Mouse (Mus musculus) CH12.LX (cell line): ENCODE data around the gene Slc9a9. TPM values are rescaled to one million over a fixed set of nuclear protein-coding genes. Genes with fewer than 3 reads are reported as not detected.

ENCODE experiments used
- DNase-seq: peaks from one replicate; pipeline ENCODE4 v3.0.0-alpha.2; 2013; ENCODE audit errors: extremely low read depth
- H3K27ac ChIP-seq: 2 replicates; pipeline ENCODE4 v1.5.1; 2012; ENCODE audit warnings: low read depth, mild to moderate bottlenecking, control low read depth, moderate library complexity; ENCODE audit not compliant: insufficient read depth
- H3K27me3 ChIP-seq: replicated peaks from 2 replicates; pipeline ENCODE3; 2012; ENCODE audit warnings: inconsistent platforms
- H3K36me3 ChIP-seq, 2 experiments: replicated peaks in 1 of 2; 2 replicates each; pipeline versions ENCODE3 to v1.6.1; 2012; ENCODE audit warnings: inconsistent platforms in 1 of 2, low read length in 1 of 2, mild to moderate bottlenecking in 1 of 2, mixed read lengths in 1 of 2, moderate library complexity in 1 of 2; ENCODE audit not compliant: control insufficient read depth in 1 of 2, insufficient read depth in 1 of 2
- H3K4me1 ChIP-seq, 2 experiments: 2 replicates each; pipeline ENCODE4 v1.6.1; 2012; ENCODE audit warnings: inconsistent platforms in 1 of 2, moderate library complexity in 1 of 2; ENCODE audit not compliant: insufficient read depth in 2 of 2, control insufficient read depth in 1 of 2
- H3K4me2 ChIP-seq: 2 replicates; pipeline ENCODE4 v1.6.1; 2012; ENCODE audit warnings: low read depth, mild to moderate bottlenecking, control low read depth; ENCODE audit not compliant: poor library complexity, insufficient read depth, severe bottlenecking
- H3K4me3 ChIP-seq, 3 experiments: fragments of 150-350 bp in 1 of 3; sonication (generic) in 1 of 3; replicated peaks in 1 of 3; 2 replicates each; pipeline versions ENCODE3 to v1.5.1; 2011 to 2012; ENCODE audit warnings: low read depth in 2 of 3, low read length in 2 of 3, mild to moderate bottlenecking in 2 of 3, moderate library complexity in 2 of 3, control low read depth in 1 of 3, improper control_type of control experiment in 1 of 3, inconsistent platforms in 1 of 3, mixed read lengths in 1 of 3; ENCODE audit not compliant: poor library complexity in 1 of 3
- H3K79me2 ChIP-seq: replicated peaks from 2 replicates; pipeline ENCODE4 v1.6.1; 2012; ENCODE audit warnings: mild to moderate bottlenecking, moderate library complexity; ENCODE audit not compliant: control insufficient read depth, poor library complexity, insufficient read depth, severe bottlenecking; ENCODE audit errors: extremely low read depth
- H3K9ac ChIP-seq: 2 replicates; pipeline ENCODE4 v1.6.1; 2012; ENCODE audit warnings: low read depth, mild to moderate bottlenecking, control low read depth, moderate library complexity; ENCODE audit not compliant: insufficient read depth
- H3K9me3 ChIP-seq: replicated peaks from 2 replicates; pipeline ENCODE3; 2012; ENCODE audit warnings: low read length, inconsistent platforms, mixed read lengths
- BHLHE40 ChIP-seq: IDR thresholded peaks from 2 replicates; pipeline ENCODE4 v1.6.1; 2011; ENCODE audit warnings: mild to moderate bottlenecking, low read depth, low read length, improper control_type of control experiment
- CHD1 ChIP-seq: IDR thresholded peaks from 2 replicates; pipeline ENCODE4 v1.6.1; 2012; ENCODE audit warnings: low read depth, low read length, improper control_type of control experiment, inconsistent platforms
- CHD2 ChIP-seq: IDR thresholded peaks from 2 replicates; pipeline ENCODE4 v1.6.1; 2011; ENCODE audit warnings: low read length, improper control_type of control experiment
- E2F4 ChIP-seq: IDR thresholded peaks from 2 replicates; pipeline ENCODE4 v1.6.1; 2011; ENCODE audit warnings: low read depth, low read length, improper control_type of control experiment; ENCODE audit not compliant: insufficient replicate concordance
- ELF1 ChIP-seq: IDR thresholded peaks from 2 replicates; pipeline ENCODE4 v1.6.1; 2014; ENCODE audit warnings: low read depth, mild to moderate bottlenecking, inconsistent platforms, low read length, improper control_type of control experiment
- EP300 ChIP-seq: IDR thresholded peaks from 2 replicates; pipeline ENCODE4 v1.6.1; 2011; ENCODE audit warnings: low read length, improper control_type of control experiment
- GABPA ChIP-seq: IDR thresholded peaks from 2 replicates; pipeline ENCODE4 v1.6.1; 2012; ENCODE audit warnings: low read depth, low read length, improper control_type of control experiment, inconsistent platforms; ENCODE audit not compliant: insufficient replicate concordance
- JUN ChIP-seq: IDR thresholded peaks from 2 replicates; pipeline ENCODE4 v1.6.1; 2011; ENCODE audit warnings: low read depth, mild to moderate bottlenecking, low read length, improper control_type of control experiment, moderate library complexity; ENCODE audit not compliant: insufficient read depth
- JUND ChIP-seq: conservative IDR thresholded peaks from 2 replicates; pipeline ENCODE4 v1.6.1; 2011; ENCODE audit warnings: low read depth, low read length, improper control_type of control experiment
- KAT2A ChIP-seq: IDR thresholded peaks from 2 replicates; pipeline ENCODE4 v1.6.1; 2012; ENCODE audit warnings: low read length, improper control_type of control experiment, inconsistent platforms; ENCODE audit not compliant: insufficient replicate concordance
- MEF2A ChIP-seq: IDR thresholded peaks from 2 replicates; pipeline ENCODE4 v1.6.1; 2014; ENCODE audit warnings: low read depth, mild to moderate bottlenecking, inconsistent platforms, low read length, improper control_type of control experiment, borderline replicate concordance
- MXI1 ChIP-seq: IDR thresholded peaks from 2 replicates; pipeline ENCODE4 v1.6.1; 2011; ENCODE audit warnings: mild to moderate bottlenecking, low read depth, low read length, improper control_type of control experiment
- MYC ChIP-seq: IDR thresholded peaks from 2 replicates; pipeline ENCODE4 v1.6.1; 2011; ENCODE audit warnings: low read depth, mild to moderate bottlenecking, improper control_type of control experiment, low read length
- NELFE ChIP-seq: IDR thresholded peaks from 2 replicates; pipeline ENCODE4 v1.6.1; 2011; ENCODE audit warnings: low read depth, low read length, improper control_type of control experiment
- PAX5 ChIP-seq: IDR thresholded peaks from 2 replicates; pipeline ENCODE4 v1.6.1; 2012; ENCODE audit warnings: low read length, inconsistent platforms, mixed read lengths
- RAD21 ChIP-seq: IDR thresholded peaks from 2 replicates; pipeline ENCODE4 v1.6.1; 2011; ENCODE audit warnings: low read depth, mild to moderate bottlenecking, low read length, improper control_type of control experiment, moderate library complexity
- RCOR1 ChIP-seq: conservative IDR thresholded peaks from 2 replicates; pipeline ENCODE4 v1.6.1; 2012; ENCODE audit warnings: low read depth, mild to moderate bottlenecking, inconsistent platforms, low read length, improper control_type of control experiment
- SIN3A ChIP-seq: IDR thresholded peaks from 2 replicates; pipeline ENCODE4 v1.6.1; 2012; ENCODE audit warnings: low read length, improper control_type of control experiment, inconsistent platforms
- TBP ChIP-seq: conservative IDR thresholded peaks from 2 replicates; pipeline ENCODE4 v1.6.1; 2011; ENCODE audit warnings: low read depth, low read length, improper control_type of control experiment
- TCF12 ChIP-seq: IDR thresholded peaks from 2 replicates; pipeline ENCODE4 v1.6.1; 2014; ENCODE audit warnings: low read depth, mild to moderate bottlenecking, inconsistent platforms, low read length, improper control_type of control experiment
- UBTF ChIP-seq: IDR thresholded peaks from 2 replicates; pipeline ENCODE4 v1.6.1; 2012; ENCODE audit warnings: low read depth, mild to moderate bottlenecking, inconsistent platforms, low read length, improper control_type of control experiment, moderate library complexity
- USF1 ChIP-seq: IDR thresholded peaks from 2 replicates; pipeline ENCODE4 v1.6.1; 2014; ENCODE audit warnings: low read depth, mild to moderate bottlenecking, inconsistent platforms, low read length, improper control_type of control experiment
- USF2 ChIP-seq: conservative IDR thresholded peaks from 2 replicates; pipeline ENCODE4 v1.6.1; 2011; ENCODE audit warnings: low read depth, low read length, improper control_type of control experiment
- ZC3H11A ChIP-seq: IDR thresholded peaks from 2 replicates; pipeline ENCODE4 v1.6.1; 2012; ENCODE audit warnings: low read depth, mild to moderate bottlenecking, inconsistent platforms, low read length, improper control_type of control experiment
- ZMIZ1 ChIP-seq: IDR thresholded peaks from 2 replicates; pipeline ENCODE4 v1.6.1; 2012; ENCODE audit warnings: low read depth, mild to moderate bottlenecking, inconsistent platforms, low read length, improper control_type of control experiment
- ZNF384 ChIP-seq: IDR thresholded peaks from 2 replicates; pipeline ENCODE4 v1.6.1; 2012; ENCODE audit warnings: low read depth, low read length, improper control_type of control experiment, inconsistent platforms
- dilution Hi-C: fragments of 300-500 bp; cut with MboI; formaldehyde crosslinking; loops from 2 replicates; pipeline ENCODE4 v1.14.3; 2020; ENCODE audit warnings: low sequenced_read_pairs; ENCODE audit not compliant: extremely low pct_unique_long_range_greater_than_20kb, extremely low pct_ligation_motif_present
- in situ Hi-C: fragments of 300-500 bp; cut with MboI; formaldehyde crosslinking; loops from 3 replicates; pipeline ENCODE4 v1.14.3; 2019; ENCODE audit warnings: low sequenced_read_pairs, low pct_ligation_motif_present, low pct_unique_long_range_greater_than_20kb, mixed read lengths
- polyA plus RNA-seq: library from polyadenylated mRNA; unstranded; fragments of >175 nt; gene quantifications from 2 replicates; pipeline ENCODE4 v1.2.1, GENCODE M21; 2012; ENCODE audit warnings: low read depth; ENCODE audit not compliant: insufficient read length
- total RNA-seq, 2 experiments: library from RNA; depleted of rRNA; stranded (reverse); fragments of 300-350 nt in 1 of 2; fragments of >200 nt in 1 of 2; gene quantifications; 2 replicates each; pipeline ENCODE4 v1.2.3; 2012 to 2014

Slc9a9 gene
- total and polyA plus RNA-seq, 3 experiments: not detected

GRCm38 (mm10) chr9:94838479-94839031, 168.8 kb downstream of the Slc9a9 start:
- Histone ChIP-seq H3K9me3 (peaks cover 68% of the 10 kb centered on the region), H3K4me3 (no peak overlapping the region), H3K9ac (no peak overlapping the region), H3K36me3 (no peaks in the 10 kb centered on the region), H3K79me2 (no peaks in the 10 kb centered on the region), H3K4me1 (no peaks in the 10 kb centered on the region; a peak in 1 of 4 replicates), H3K27me3 (no peaks in the 10 kb centered on the region), H3K27ac (no peak overlapping the region), H3K4me2 (no peak overlapping the region)
- in situ Hi-C loops: no loop called here
- no peak for DNase-seq
- TF ChIP-seq CHD1 (no peak), JUN (no peak), PAX5 (no peak), USF1 (no peak), JUND (no peak), UBTF (no peak), ELF1 (no peak), ZC3H11A (no peak), TCF12 (no peak), CHD2 (no peak)
- dilution Hi-C loops: no loop called here

- Histone ChIP-seq H3K9me3 (peaks cover 64% of the 10 kb centered on the region), H3K27ac (no peak overlapping the region), H3K4me3 (no peak overlapping the region), H3K4me2 (no peak overlapping the region), H3K79me2 (no peaks in the 10 kb centered on the region), H3K27me3 (no peaks in the 10 kb centered on the region), H3K9ac (no peak overlapping the region), H3K4me1 (no peaks in the 10 kb centered on the region; a peak in 1 of 4 replicates), H3K36me3 (no peaks in the 10 kb centered on the region)
- in situ Hi-C loops (no loop called here), dilution Hi-C loops (no loop called here)
- TF ChIP-seq ZMIZ1: no peak
- TF ChIP-seq RCOR1: no peak
- no peak for TF ChIP-seq UBTF
- no peak for TF ChIP-seq CHD1
- TF ChIP-seq MEF2A: no peak
- no peak for DNase-seq
Measured at GRCm38 (mm10) chr9:94839204-94839603, 169.5 kb downstream of the Slc9a9 start.

GRCm38 (mm10) chr9:94840398-94840797, 170.7 kb downstream of the Slc9a9 start:
- H3K27ac ChIP-seq: no peak overlapping the region
- no peaks in the 10 kb centered on the region; a peak in 1 of 4 replicates for H3K4me1 ChIP-seq
- no peak overlapping the region for H3K4me3 ChIP-seq
- DNase-seq: no peak
- no peaks in the 10 kb centered on the region for H3K79me2 ChIP-seq
- no peaks in the 10 kb centered on the region for H3K27me3 ChIP-seq
- no peaks in the 10 kb centered on the region for H3K36me3 ChIP-seq
- in situ Hi-C loops (no loop called here), dilution Hi-C loops (no loop called here)
- no peak overlapping the region for H3K4me2 ChIP-seq
- H3K9me3 ChIP-seq: peaks cover 63% of the 10 kb centered on the region
- TF ChIP-seq PAX5 (no peak), UBTF (no peak), ZNF384 (no peak), BHLHE40 (no peak), USF2 (no peak), E2F4 (no peak), MXI1 (no peak), NELFE (no peak), USF1 (no peak), KAT2A (no peak), SIN3A (no peak), TBP (no peak), MYC (no peak), GABPA (no peak), RAD21 (no peak), EP300 (no peak)
- no peak overlapping the region for H3K9ac ChIP-seq
